Comparison of ENCODE assay signal across 8 mouse cellular contexts in the genomic region with DNA sequence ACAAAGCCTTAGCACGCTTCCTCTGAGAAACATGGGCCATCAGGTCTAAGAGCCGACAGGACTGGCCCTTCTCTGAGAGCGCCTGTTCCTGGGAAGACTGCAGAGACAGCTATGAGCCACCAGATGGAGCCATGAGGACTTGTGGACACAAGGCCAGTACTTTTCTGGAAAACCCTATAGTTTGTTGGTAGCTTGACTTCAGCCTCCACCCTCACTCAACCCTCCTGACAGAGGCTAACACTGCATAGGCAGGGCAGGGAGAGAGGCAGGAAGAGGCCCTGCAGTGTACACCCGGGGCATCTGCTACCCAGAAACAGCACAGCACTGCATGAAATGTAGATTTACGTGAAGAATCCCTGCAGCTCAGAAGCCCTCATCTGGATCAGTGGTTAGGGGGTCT. TPM values are rescaled to one million over a fixed set of nuclear protein-coding genes. Genes with fewer than 3 reads are reported as not detected.
DNase-seq lines count a peak whose midpoint lies in the region; ATAC-seq and TF ChIP-seq lines count a peak whose summit lies in the region.

No protein-coding gene starts in this region.

- no peaks in the 10 kb centered on the region for H3K27me3 ChIP-seq in Patski

- intact Hi-C loops in heart, postnatal 10 days (cut with DNase I) = loop anchor here (5.0 kb wide), 2 partner anchors 33 to 163 kb away; no protein-coding TSS in a partner anchor

- no peak overlapping the region for H3K27ac ChIP-seq in layer of hippocampus, adult 2 months

- peak; percentile 55 for ATAC-seq in Patski

- POLR2A ChIA-PET in Patski (lab: Charles Lee) = interaction anchor here (0.8 kb wide), 1 partner anchor 9 kb away, joined by 3 read pairs; no protein-coding TSS in a partner anchor

- peak; percentile 34 to 80 for DNase-seq in adrenal gland, adult (ENCODE audit: inconsistent age in 2 of 2, low spot score in 1 of 2)
- no peak for DNase-seq in adrenal gland, postnatal 4 days (ENCODE audit: low spot score in 2 of 2)
- peak; percentile 10 for DNase-seq in Patski (ENCODE audit: low read depth, low spot score)
- peak; percentile 68 to 73 for DNase-seq in cerebellum, postnatal 10 days
- DNase-seq in heart, postnatal 10 days = peak; percentile 51 to 60
- peak; percentile 51 to 55 for DNase-seq in layer of hippocampus, adult 2 months (ENCODE audit: low spot score in 2 of 2)
- peak; percentile 65 for DNase-seq in lung, postnatal 10 days
- DNase-seq in right cerebral cortex, postnatal 25 days = peak; percentile 51

- TF ChIP-seq CTCF in Patski (IDR thresholded peaks at IDR 0.05) = peak; percentile 82
- TF ChIP-seq CTCF in layer of hippocampus, adult 2 months (conservative IDR thresholded peaks at IDR 0.05) = peak; percentile 91

- CTCF ChIA-PET in Patski (lab: Charles Lee) = interaction anchor here (0.8 to 2.2 kb wide), 9 partner anchors 9 to 158 kb away, joined by 3 to 15 read pairs (median 3); no protein-coding TSS in a partner anchor

- in situ Hi-C loops in Patski (cut with MboI; ENCODE audit: low pct_unique_long_range_greater_than_20kb) = no loop called here

- no peak overlapping the region for H3K4me3 ChIP-seq in layer of hippocampus, adult 2 months

RNA-seq across cellular contexts. Expression of a gene that starts 42.1 kb away (rescaled TPM):
- total RNA-seq in adrenal gland, postnatal 4 days (2021) = 100 to 1,000 TPM; 155 to 171 TPM
- polyA plus RNA-seq in Patski (2021) = 223 TPM
- total RNA-seq in heart, postnatal 10 days (2021) = 100 to 1,000 TPM; 144 to 150 TPM
- 100 to 1,000 TPM; 103 to 106 TPM for total RNA-seq in layer of hippocampus, adult 2 months (2021)

Comparison
In these comparisons a context has a peak if more than half of its experiments do, and no peak if none do; other contexts are left out.
1. DNase-seq: peak in adrenal gland, adult (2 of 2), Patski (single experiment), cerebellum, postnatal 10 days (2 of 2), heart, postnatal 10 days (2 of 2), layer of hippocampus, adult 2 months (2 of 2), lung, postnatal 10 days (single experiment) and right cerebral cortex, postnatal 25 days (single experiment); none in adrenal gland, postnatal 4 days (0 of 2).